Mouse (Mus musculus) cerebellum, adult 2 months (tissue): ENCODE measurements around the gene Rbfox1.

Experiments
- CTCF ChIP-seq: fragments of 200-500 bp; IDR thresholded peaks from 2 replicates; pipeline ENCODE4 v1.5.1; 2011; ENCODE audit warnings: low read depth, mild to moderate bottlenecking, control low read depth, low read length, moderate library complexity, borderline replicate concordance; ENCODE audit not compliant: insufficient read depth
- POLR2A ChIP-seq: fragments of 200-500 bp; IDR thresholded peaks from 2 replicates; pipeline ENCODE4 v1.6.1; 2011; ENCODE audit warnings: low read length, control low read depth, borderline replicate concordance; ENCODE audit not compliant: insufficient read depth

GRCm38 (mm10) chr16:7396101-7396500 is 1510.9 kb downstream of the Rbfox1 start:
- TF ChIP-seq CTCF (no peak), POLR2A (no peak)
